Mouse (Mus musculus) stomach, embryonic 14.5 days (tissue): ENCODE data around the gene Hyal3. TPM values are rescaled to one million over a fixed set of nuclear protein-coding genes. Genes with fewer than 3 reads are reported as not detected.

Experiments
- ATAC-seq: fragments of 200-750 bp; cut with Nextera tagmentation; 2 replicates; pipeline ENCODE4 v1.8.0; 2017; ENCODE audit warnings: low read depth, moderate TSS enrichment; ENCODE audit not compliant: insufficient number of reproducible peaks, insufficient read depth, low FRiP score
- H3K27ac ChIP-seq: fragments of 300-500 bp; sonication (generic); 2 replicates; pipeline ENCODE4 v1.5.1; 2014; ENCODE audit warnings: mild to moderate bottlenecking, low read length, moderate library complexity, mixed read lengths
- H3K27me3 ChIP-seq: fragments of 300-500 bp; sonication (generic); 2 replicates; pipeline ENCODE4 v1.6.1; 2014; ENCODE audit warnings: low read length, control low read depth, mixed read lengths; ENCODE audit not compliant: control insufficient read depth, insufficient read depth
- H3K36me3 ChIP-seq: fragments of 300-500 bp; sonication (generic); 2 replicates; pipeline ENCODE4 v1.6.1; 2014; ENCODE audit warnings: mild to moderate bottlenecking, control low read depth, low read length, moderate library complexity, mixed read lengths; ENCODE audit not compliant: control insufficient read depth, insufficient read depth
- H3K4me1 ChIP-seq: fragments of 300-500 bp; sonication (generic); 2 replicates; pipeline ENCODE4 v1.6.1; 2014; ENCODE audit warnings: low read length, control low read depth, mixed read lengths; ENCODE audit not compliant: control insufficient read depth, insufficient read depth
- H3K4me2 ChIP-seq: fragments of 300-500 bp; sonication (generic); replicated peaks from 2 replicates; pipeline ENCODE4 v1.6.1; 2014; ENCODE audit warnings: low read depth, low read length, control low read depth
- H3K4me3 ChIP-seq: fragments of 300-500 bp; sonication (generic); 2 replicates; pipeline ENCODE4 v1.5.1; 2014; ENCODE audit warnings: low read depth, low read length, control low read depth
- H3K9ac ChIP-seq: fragments of 300-500 bp; sonication (generic); replicated peaks from 2 replicates; pipeline ENCODE4 v1.6.1; 2014; ENCODE audit warnings: low read depth, mild to moderate bottlenecking, control low read depth, low read length, moderate library complexity, mixed read lengths
- H3K9me3 ChIP-seq: fragments of 300-500 bp; sonication (generic); 2 replicates; pipeline ENCODE4 v1.6.1; 2016; ENCODE audit warnings: low read depth, low read length, control low read depth; ENCODE audit not compliant: control insufficient read depth
- WGBS: fragments of 180-500 bp; shearing (Covaris S2); extraction: QIAGEN DNeasy Blood & Tissue Kit; methylation state at CpG from one replicate; pipeline ENCODE4 v1.1.7; 2014; 5-methylcytosine and 5-hydroxymethylcytosine counted together
- polyA plus RNA-seq: library from polyadenylated mRNA; unstranded; fragments of >200 nt; fragmentation: Nextera tagmentation; extraction: Ambion mirVana; gene quantifications from 2 replicates; pipeline ENCODE4 v1.2.1, GENCODE M21; 2014

Hyal3 gene
- polyA plus RNA-seq, 1 experiment from 2014 or later = 1.4 TPM

DNA sequence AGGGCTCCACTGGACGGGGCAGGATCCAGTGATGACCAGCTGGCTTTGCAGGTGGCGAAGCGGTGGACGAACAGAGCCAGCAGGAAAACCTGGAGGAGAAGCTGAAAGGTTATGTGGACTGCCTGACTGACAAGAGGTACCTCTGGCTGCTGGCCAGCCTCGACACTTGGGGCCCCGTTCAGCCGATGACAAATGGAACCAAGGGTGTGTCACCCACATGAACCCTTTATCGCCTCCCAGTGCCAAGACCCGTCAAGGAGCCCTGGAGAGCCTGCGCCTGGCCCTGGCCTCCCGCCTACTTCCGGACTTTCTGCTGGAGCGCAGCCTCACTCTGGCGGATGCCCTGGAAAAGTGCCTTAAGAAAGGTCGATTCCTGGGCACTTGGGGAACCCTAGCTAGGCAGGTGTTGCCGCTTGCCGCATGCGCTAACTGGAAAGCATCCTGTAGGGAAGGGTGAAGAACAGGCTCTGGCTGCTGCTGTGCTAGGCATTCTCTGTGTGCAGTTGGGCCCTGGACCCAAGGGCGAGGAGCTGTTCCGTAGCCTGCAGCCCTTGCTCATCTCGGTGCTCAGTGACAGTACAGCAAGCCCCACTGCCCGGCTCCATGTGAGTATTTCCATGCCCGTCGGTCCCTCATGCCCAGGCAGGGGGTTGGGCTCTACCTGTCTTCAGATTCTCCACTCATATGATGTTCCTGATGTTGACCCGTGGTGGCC lies 9.6 kb downstream of the Hyal3 start:
- H3K36me3 ChIP-seq = peaks cover 38% of the 10 kb centered on the region
- H3K9ac ChIP-seq = no peak overlapping the region
- H3K4me2 ChIP-seq = 0 out of 2 replicates have a peak overlapping the region, but pooled peaks have one; percentile 5

DNA sequence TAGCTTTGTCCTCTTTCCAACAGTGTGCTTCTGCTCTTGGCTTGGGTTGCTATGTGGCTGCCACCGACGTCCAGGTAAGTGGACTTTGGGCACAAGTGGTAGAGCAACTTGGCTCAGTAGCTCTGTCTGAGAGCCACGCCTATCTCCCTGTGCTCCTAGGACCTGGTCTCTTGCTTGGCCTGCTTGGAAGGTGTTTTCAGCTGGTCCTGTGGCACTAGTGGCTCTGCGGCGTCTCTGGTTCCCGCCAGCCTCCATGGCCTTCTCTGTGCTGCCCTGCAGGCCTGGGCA lies 10.1 kb downstream of the Hyal3 start:
- H3K4me3 ChIP-seq = no peak overlapping the region
- H3K9ac ChIP-seq = no peak overlapping the region
- no peak overlapping the region for H3K27ac ChIP-seq
- H3K36me3 ChIP-seq = peaks cover 38% of the 10 kb centered on the region
- no peaks in the 10 kb centered on the region for H3K27me3 ChIP-seq
- no peaks in the 10 kb centered on the region for H3K9me3 ChIP-seq
- ATAC-seq = no peak
- H3K4me2 ChIP-seq = 0 out of 2 replicates have a peak overlapping the region, but pooled peaks have one; percentile 5
- H3K4me1 ChIP-seq = peaks cover 10% of the 10 kb centered on the region
- WGBS = 89% methylated on average over 6 of the region's 6 CpGs

More for the DNA sequence above, 9.6 kb downstream of the Hyal3 start:
- ATAC-seq = no peak; the same call in 1 of the 2 replicates
- H3K4me3 ChIP-seq = no peak overlapping the region
- no peaks in the 10 kb centered on the region for H3K9me3 ChIP-seq
- 0 out of 2 replicates have a peak overlapping the region, but pooled peaks have one; percentile 27 for H3K27ac ChIP-seq
- WGBS = 79% methylated on average over 25 of the region's 25 CpGs
- peaks cover 10% of the 10 kb centered on the region for H3K4me1 ChIP-seq
- H3K27me3 ChIP-seq = no peaks in the 10 kb centered on the region

DNA sequence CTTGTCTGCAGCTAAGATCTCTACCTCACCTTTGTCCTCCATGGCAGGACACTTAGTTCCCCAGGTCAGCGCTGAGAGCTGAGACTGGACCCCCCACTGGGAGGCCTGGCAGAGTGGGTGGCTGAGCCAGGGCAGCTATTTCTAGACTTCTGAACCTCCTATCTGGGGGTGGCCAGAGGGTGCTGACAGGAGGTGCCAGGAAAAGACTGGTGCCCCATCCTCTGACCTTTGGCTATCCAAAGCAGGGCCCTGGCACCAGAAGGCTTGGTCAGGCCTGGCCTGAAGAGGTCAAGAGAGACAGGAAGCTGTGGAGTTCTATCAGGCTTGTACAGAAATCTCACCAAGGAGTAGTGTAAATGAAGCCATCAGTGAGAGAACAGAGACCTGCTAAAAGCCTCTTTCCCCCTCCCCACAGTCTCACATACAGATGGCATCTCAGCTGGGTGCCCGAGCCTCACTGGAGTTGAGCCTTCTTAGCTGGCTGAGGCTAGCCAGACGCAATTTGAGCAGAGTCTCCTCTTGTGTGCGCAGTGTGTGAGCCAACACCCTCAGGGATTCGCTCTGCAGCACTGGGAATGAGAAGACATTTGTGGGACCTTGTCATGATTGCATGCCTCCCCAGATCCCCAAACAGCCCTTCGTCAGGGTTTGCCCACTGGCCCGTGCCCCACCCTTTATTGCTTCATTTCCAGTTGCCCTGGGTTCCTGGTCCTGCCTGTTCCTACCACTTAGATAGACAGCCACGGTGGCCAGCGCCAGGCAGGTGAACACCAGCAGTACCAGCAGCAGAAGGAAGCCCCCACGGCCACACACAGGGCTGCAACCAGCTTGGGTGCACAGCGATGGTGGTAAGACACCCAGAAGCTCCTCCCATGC lies 12.7 kb downstream of the Hyal3 start:
- 82% methylated on average over 11 of the region's 11 CpGs for WGBS
- H3K27me3 ChIP-seq = no peaks in the 10 kb centered on the region
- H3K9ac ChIP-seq = no peak overlapping the region
- no peak overlapping the region for H3K27ac ChIP-seq
- peaks cover 42% of the 10 kb centered on the region for H3K36me3 ChIP-seq
- no peak overlapping the region for H3K4me2 ChIP-seq
- H3K9me3 ChIP-seq = no peaks in the 10 kb centered on the region
- peaks cover 7% of the 10 kb centered on the region for H3K4me1 ChIP-seq
- H3K4me3 ChIP-seq = no peak overlapping the region
- no peak for ATAC-seq

DNA sequence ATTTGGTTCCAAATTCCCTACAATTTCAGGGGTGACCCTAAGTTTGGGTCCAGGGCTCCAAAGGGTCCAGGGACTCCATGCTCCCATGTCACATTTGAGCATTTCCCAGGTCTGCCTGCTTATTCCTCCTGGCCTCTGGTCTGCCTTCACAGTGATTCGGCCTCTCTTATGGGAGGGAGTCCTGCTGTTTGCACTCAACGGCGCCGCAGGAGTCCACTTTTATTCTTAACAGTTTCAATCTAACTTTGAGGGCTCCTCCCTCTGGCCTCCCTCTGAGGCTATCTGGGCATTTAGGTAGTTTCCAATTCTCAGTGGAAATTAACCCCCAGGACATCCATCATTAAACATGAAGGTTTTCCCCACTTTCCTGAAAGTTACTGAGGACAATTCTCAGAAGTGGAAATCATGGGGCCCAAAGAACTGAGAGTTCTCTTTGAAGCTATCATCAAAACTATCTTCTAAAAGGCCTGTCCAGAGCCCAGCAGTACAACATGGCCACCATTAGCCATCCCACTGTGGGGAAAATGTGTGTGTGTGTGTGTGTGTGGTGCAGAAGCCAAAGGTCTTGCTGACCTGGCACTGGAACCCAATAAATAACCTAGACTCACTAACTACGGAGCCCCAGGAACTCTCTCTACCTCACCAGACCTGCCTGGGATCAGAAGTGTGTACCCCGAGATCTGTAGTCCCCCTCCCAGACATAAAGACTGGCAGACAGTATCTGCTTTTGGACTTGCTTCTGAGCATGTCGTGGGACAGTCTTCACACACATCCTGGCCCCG lies 13.9 kb downstream of the Hyal3 start:
- Histone ChIP-seq H3K27ac (no peak overlapping the region), H3K27me3 (no peaks in the 10 kb centered on the region), H3K9ac (no peak overlapping the region), H3K4me3 (no peak overlapping the region), H3K36me3 (peaks cover 42% of the 10 kb centered on the region), H3K4me2 (no peak overlapping the region), H3K9me3 (no peaks in the 10 kb centered on the region), H3K4me1 (no peaks in the 10 kb centered on the region)
- 75% methylated on average over 8 of the region's 8 CpGs for WGBS
- ATAC-seq = no peak

DNA sequence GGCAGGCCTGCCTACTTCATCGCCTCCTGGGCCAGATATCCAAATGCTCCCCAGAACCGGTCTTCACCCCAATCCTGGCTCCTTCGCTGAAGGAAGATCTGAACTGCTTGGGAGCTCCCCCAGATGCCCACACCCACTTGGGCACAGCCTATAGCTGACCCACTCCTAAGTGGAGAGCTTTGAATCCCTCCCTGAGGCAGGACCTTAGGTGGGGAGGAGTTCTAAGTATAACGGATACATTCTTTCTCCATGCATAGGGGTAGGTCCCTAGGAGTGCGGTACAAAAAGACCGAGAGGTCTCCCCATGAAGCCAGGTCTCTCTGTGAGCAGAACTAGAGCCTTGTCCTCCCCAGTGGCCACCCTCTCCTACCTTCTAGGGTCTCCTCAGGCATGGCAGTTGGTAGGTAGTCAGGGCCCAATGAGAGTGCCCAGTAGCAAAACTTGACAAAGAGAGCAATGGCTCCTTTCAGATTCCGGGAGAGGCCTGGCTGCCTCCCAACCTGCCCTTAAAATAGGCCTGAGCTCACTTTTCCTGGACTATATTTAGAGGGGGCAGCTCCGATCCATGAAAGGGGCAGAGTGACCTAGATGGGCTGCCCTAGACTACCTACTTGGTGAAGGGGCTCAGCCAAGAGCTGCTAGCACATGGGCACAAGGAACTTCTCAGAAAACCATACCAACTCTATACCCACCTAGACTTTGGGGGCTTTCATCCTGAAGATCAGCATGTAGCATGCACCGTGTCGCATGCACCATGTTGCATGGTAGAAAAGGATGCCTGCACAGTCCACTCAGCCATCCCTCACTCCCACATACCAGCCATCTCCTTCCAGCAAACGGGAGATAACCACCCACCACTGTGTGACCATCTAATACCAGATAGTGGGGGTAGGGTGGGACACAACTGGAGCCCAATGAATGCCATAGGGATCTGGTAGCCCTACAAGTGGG lies 16.3 kb downstream of the Hyal3 start:
- H3K4me1 ChIP-seq = no peaks in the 10 kb centered on the region
- H3K9me3 ChIP-seq = no peaks in the 10 kb centered on the region
- H3K4me3 ChIP-seq = no peak overlapping the region
- H3K9ac ChIP-seq = no peak overlapping the region
- no peak for ATAC-seq
- H3K27ac ChIP-seq = no peak overlapping the region
- peaks cover 19% of the 10 kb centered on the region for H3K36me3 ChIP-seq
- H3K4me2 ChIP-seq = no peak overlapping the region
- 89% methylated on average over 11 of the region's 11 CpGs for WGBS
- no peaks in the 10 kb centered on the region for H3K27me3 ChIP-seq

DNA sequence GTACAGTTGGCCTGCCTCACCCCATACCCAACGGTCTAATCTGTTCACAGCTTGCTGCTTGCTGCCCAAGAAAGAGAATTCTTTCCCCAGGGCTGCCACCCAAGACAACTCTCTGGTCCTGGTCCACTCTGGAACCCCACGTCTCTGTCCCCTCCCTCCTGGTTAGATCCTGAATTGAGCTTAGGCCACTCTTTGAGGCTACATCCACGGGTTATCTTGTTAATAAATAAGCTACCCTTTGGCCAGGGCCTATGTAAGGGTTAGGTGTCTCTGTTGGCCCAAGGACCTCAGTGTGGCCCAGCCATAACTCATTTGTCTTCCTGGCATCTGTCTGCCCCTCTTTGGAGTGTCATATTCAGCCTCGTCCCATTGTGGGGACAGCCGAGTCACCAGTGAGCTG lies 17.8 kb downstream of the Hyal3 start:
- 69% methylated on average over 5 of the region's 5 CpGs for WGBS
- no peaks in the 10 kb centered on the region for H3K27me3 ChIP-seq

DNA sequence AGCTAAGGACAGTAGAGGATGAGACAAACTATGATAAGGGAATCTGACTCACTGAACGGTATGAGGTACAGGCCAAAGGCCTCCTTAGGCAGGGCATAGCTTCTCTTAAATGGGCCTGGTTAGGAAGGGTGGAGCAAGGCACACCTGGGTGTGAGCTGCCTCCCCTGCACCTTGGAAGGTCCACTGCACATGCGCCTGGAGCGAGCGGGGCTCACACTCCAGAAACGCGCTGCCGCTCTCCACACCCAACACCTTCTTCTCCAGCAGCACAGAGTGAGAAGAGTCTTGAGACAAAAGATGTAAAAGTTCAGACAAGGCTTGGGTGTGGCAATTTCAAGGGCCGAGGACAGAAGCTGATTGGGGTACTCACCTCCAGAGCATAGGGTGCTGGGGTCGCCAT lies 18.8 kb downstream of the Hyal3 start:
- Histone ChIP-seq H3K4me1 (0 out of 2 replicates have a peak, but pooled peaks cover 5% of the 10 kb centered on the region), H3K27ac (no peak overlapping the region), H3K9me3 (no peaks in the 10 kb centered on the region), H3K4me2 (no peak overlapping the region), H3K27me3 (no peaks in the 10 kb centered on the region), H3K36me3 (0 out of 2 replicates have a peak, but pooled peaks cover 3% of the 10 kb centered on the region), H3K4me3 (no peak overlapping the region), H3K9ac (no peak overlapping the region)
- WGBS = 86% methylated on average over 9 of the region's 9 CpGs
- no peak for ATAC-seq

More for the DNA sequence above, 17.8 kb downstream of the Hyal3 start:
- ATAC-seq = no peak
- Histone ChIP-seq H3K27ac (no peak overlapping the region), H3K9me3 (no peaks in the 10 kb centered on the region), H3K4me3 (no peak overlapping the region), H3K4me2 (no peak overlapping the region), H3K4me1 (no peaks in the 10 kb centered on the region), H3K36me3 (peaks cover 7% of the 10 kb centered on the region; the same call in 1 of the 2 replicates), H3K9ac (no peak overlapping the region)
